Mouse (Mus musculus) kidney, postnatal 14 days (tissue): ENCODE results near the gene 4930438A08Rik.
"Not testable (repeated sequence)": the region's sequence is repeated elsewhere in the genome, so short reads cannot be mapped to it uniquely, and the experiment has no call there.

ENCODE experiments used
- DNase-seq: peaks from one replicate; pipeline ENCODE4 v3.0.0; 2022; ENCODE audit warnings: mixed read lengths

4930438A08Rik gene

GRCm38 (mm10) chr11:58274572-58274971 lies at the start of gene 4930438A08Rik:
TSS of gene 4930438A08Rik (plus strand) at chr11:58274799.
- DNase-seq = no peak

DNA sequence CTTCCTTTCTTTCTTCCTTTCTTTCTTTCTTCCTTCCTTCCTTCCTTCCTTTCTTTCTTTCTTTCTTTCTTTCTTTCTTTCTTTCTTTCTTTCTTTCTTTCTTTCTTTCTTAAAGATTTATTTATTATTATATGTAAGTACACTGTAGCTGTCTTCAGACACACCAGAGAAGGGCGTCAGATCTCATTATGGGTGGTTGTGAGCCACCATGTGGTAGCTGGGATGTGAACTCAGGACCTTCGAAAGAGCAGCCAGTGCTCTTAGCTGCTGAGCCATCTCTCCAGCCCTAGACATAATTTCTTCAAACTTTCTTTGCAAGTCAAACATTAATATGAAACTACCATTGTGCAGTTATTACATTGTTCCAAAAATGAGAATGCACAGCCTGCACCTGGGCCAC lies 49.7 kb upstream of the 4930438A08Rik start:
- not testable (repeated sequence) for DNase-seq

- peak; percentile 88 for DNase-seq
Observed at GRCm38 (mm10) chr11:58225655-58226054, 48.9 kb upstream of the 4930438A08Rik start.

- DNase-seq = no peak
Observed at GRCm38 (mm10) chr11:58226425-58226824, 48.2 kb upstream of the 4930438A08Rik start.

- not testable (repeated sequence) for DNase-seq
Observed at GRCm38 (mm10) chr11:58228021-58228420, 46.6 kb upstream of the 4930438A08Rik start.

DNA sequence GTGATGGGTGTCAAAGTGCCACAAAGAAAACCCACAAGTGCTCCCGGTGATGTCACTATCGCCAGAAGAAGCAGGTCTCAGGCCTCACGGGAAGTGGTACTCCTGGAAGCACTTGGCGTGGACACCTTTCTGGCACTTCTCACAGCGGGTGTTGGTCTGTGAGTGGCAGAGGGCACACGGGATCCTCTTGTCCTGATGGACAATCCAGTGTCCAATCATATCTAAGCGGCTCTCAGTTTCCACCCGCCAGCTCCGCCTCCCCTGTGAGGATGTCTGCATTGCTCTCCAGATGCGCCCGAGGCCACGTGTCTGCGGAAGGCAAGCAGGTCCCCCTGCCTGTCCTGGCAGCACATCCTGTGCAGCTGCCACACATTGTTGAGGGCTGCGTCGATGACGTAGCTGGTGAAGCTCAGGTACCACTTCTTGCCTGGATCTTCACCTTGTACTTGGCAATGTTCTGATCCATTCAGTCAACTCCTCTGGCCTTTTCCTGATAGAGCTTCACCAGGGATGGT lies 44.1 kb upstream of the 4930438A08Rik start:
- DNase-seq = no peak

- no peak for DNase-seq
Observed at GRCm38 (mm10) chr11:58231156-58231555, 43.4 kb upstream of the 4930438A08Rik start.

- peak; percentile 44 for DNase-seq
Observed at GRCm38 (mm10) chr11:58234551-58234950, 40.0 kb upstream of the 4930438A08Rik start.

- peak; percentile 48 for DNase-seq
Observed at GRCm38 (mm10) chr11:58235152-58235551, 39.4 kb upstream of the 4930438A08Rik start.

DNA sequence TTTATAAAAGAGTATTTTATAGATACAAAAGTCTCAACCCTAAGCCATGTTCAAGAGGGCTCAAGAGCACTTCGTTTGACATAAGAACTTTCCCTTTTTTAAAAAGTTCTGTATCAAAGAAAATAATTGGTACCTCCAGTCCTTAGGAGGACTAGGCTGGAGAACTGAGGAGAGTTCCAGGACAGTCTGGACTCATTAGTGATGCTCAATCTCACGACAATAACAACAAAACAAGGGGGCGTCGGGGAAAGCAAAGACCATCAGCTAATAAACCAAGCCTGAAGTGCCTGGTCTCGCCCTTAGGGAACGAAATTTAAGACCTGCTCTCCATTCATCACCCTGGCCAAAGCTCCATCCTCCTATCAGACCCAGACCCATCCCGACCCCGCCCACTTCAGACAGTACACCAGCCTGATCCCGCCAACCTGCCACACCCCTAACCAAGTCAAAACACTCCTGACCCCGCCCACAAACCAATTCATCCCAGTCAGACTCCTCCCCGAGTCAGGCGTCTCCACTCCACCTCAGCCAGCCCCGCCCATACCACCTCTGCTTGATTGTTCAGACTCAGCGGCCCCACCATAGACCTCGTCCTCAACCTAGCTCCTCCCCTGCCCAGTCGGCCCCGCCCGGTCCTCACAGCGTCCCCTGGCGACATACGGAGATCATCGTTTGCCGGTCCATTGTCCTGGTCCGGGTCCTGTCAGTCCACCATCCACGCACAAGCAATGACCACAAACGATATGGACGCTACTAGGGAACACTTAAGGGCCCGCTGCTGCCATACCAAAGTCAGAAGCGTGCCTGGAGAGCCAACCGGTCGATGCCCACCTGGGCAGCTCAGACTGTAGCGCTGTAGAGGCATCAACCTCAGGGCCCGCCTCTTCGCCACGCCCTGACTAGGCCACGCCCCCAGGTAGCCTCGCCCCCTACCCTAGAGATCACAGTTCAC lies 35.5 kb upstream of the 4930438A08Rik start:
- peak; percentile 77 for DNase-seq

DNA sequence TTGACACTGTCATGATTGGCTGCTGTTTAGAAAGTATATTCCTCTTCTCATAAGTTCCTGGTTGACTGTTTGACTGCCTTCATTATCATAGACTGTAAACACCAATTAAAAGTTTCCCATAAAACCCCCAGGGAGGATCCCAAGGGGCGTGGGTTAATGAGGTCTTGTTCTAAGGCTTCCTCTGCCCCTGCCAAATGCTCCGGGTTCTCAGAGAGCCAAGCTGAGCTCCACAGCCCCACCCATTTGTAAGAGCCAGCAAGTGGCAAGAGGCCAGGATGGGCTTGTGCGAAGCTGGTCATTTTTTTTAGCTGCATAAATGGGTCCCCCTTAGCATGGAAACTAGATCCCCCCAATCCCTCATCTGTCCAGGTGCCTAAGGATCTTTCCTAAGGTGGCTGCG lies 27.3 kb upstream of the 4930438A08Rik start:
- peak; percentile 20 for DNase-seq

GRCm38 (mm10) chr11:58249203-58249981 lies 25.2 kb upstream of the 4930438A08Rik start:
- DNase-seq = no peak

DNA sequence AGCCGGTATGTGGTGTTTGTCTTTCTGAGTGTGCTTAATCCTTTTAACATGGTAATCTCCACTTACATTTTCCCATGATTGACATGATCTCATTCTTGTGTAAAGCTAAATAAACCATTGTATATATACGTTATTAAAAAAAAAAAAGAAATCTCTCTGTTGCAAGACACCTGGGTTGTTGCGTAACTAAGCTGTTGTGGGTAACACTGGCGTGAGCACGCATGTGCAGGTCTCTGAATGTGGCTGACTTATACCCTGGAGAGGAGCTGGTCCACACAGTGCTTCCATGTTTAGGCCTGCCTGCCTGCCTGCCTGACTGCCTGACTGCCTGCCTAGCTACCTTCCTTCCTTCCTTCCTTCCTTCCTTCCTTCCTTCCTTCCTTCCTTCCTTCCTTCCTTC lies 24.0 kb upstream of the 4930438A08Rik start:
- DNase-seq = no peak

- DNase-seq = no peak
Observed at GRCm38 (mm10) chr11:58254411-58254810, 20.2 kb upstream of the 4930438A08Rik start.

- no peak for DNase-seq
Observed at GRCm38 (mm10) chr11:58257816-58258215, 16.8 kb upstream of the 4930438A08Rik start.

GRCm38 (mm10) chr11:58260156-58260555 lies 14.4 kb upstream of the 4930438A08Rik start:
- no peak for DNase-seq

GRCm38 (mm10) chr11:58261826-58262225 lies 12.8 kb upstream of the 4930438A08Rik start:
- no peak for DNase-seq

DNA sequence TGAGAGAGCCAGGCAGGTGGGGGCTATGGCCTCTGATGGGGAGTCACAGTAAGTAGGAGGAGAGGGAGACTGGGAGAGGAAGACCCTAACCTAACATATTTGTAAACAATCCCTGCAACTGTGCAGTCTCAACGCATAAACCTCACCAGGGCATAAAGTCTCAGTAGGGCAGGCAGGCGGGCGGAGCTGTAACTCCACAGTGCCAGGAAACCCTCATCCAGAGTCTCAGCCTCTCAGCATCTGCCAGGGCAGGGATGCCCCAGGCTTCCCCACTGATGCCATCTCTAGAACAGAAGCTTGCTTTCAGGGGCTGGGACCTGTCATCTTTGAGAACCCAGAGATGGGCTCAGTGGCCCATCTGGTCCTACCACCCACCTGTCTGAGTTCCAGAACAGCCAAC lies 12.3 kb upstream of the 4930438A08Rik start:
- DNase-seq = no peak

GRCm38 (mm10) chr11:58263516-58263915 lies 11.1 kb upstream of the 4930438A08Rik start:
- DNase-seq = no peak

DNA sequence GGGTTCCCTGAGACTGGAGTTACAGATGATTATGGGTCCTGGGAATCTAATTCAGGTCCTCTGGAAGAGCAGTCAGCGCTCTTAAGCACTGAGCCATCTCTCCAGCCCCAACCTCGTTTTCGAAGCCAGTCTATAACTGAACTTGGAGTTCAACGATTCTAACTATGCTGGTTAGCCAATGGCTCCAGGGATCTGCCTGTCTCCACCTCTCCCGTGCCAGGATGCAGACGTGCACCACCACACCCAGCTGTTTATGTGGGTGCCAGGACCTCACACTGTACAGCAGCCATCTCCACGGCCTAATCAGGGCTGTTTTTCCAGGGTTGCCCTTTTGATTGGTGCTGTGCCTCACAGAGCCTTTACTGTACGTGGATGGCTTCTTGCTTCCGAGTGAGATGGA lies 10.1 kb upstream of the 4930438A08Rik start:
- no peak for DNase-seq

DNA sequence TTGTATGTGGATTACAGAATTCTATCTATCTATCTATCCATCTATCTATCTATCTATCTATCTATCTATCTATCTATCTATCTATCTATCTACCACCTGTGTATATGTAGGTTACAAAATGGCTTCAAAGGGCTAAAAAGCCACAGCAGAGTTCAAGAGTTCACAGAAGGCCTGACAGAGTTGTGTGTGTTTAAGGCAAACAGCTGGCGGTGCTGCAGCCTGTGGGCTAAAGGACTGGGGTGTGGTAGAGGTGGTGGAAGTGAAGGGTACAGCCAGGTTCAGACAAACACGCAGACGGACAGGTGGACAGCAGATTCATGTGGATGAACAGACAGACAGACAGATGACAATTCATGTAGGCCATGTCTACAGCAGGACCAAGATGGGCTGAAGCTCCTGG lies 6.3 kb upstream of the 4930438A08Rik start:
- DNase-seq = no peak

- DNase-seq = no peak
Observed at GRCm38 (mm10) chr11:58275756-58276155, 1.2 kb downstream of the 4930438A08Rik start.

- no peak for DNase-seq
Observed at GRCm38 (mm10) chr11:58281970-58282496, 7.4 kb downstream of the 4930438A08Rik start.
